Mouse (Mus musculus) hindbrain, embryonic 16.5 days (tissue): ENCODE results near the gene Atp1a4. TPM values are rescaled to one million over a fixed set of nuclear protein-coding genes. Genes with fewer than 3 reads are reported as not detected.
A peak's percentile ranks its signal among the peaks of the same experiment; 100 is the strongest.

Experiments used
- ATAC-seq: fragments of 200-750 bp; cut with Nextera tagmentation; 2 replicates; pipeline ENCODE4 v1.8.0; 2017; ENCODE audit warnings: moderate TSS enrichment, moderate library complexity
- H3K27ac ChIP-seq: fragments of 300-500 bp; sonication (generic); 2 replicates; pipeline ENCODE4 v1.5.1; 2014; ENCODE audit warnings: low read depth, mild to moderate bottlenecking, control low read depth, low read length, moderate library complexity
- H3K27me3 ChIP-seq: fragments of 300-500 bp; sonication (generic); replicated peaks from 2 replicates; pipeline ENCODE4 v1.6.1; 2014; ENCODE audit warnings: low read length; ENCODE audit not compliant: control insufficient read depth, insufficient read depth
- H3K36me3 ChIP-seq: fragments of 300-500 bp; sonication (generic); 2 replicates; pipeline ENCODE4 v1.6.1; 2014; ENCODE audit warnings: mild to moderate bottlenecking, low read length, moderate library complexity, mixed read lengths; ENCODE audit not compliant: control insufficient read depth, insufficient read depth
- H3K4me1 ChIP-seq: fragments of 300-500 bp; sonication (generic); 2 replicates; pipeline ENCODE4 v1.6.1; 2014; ENCODE audit warnings: low read depth, low read length; ENCODE audit not compliant: control insufficient read depth, insufficient read depth
- H3K4me2 ChIP-seq: fragments of 300-500 bp; sonication (generic); 2 replicates; pipeline ENCODE4 v1.6.1; 2014; ENCODE audit warnings: mild to moderate bottlenecking, low read length, control low read depth, moderate library complexity
- H3K4me3 ChIP-seq: fragments of 300-500 bp; sonication (generic); 2 replicates; pipeline ENCODE4 v1.5.1; 2014; ENCODE audit warnings: mild to moderate bottlenecking, low read length, control low read depth, moderate library complexity
- H3K9ac ChIP-seq: fragments of 300-500 bp; sonication (generic); 2 replicates; pipeline ENCODE4 v1.6.1; 2014; ENCODE audit warnings: low read depth, mild to moderate bottlenecking, control low read depth, low read length, moderate library complexity
- H3K9me3 ChIP-seq: fragments of 300-500 bp; sonication (generic); 2 replicates; pipeline ENCODE4 v1.6.1; 2014; ENCODE audit warnings: mild to moderate bottlenecking, low read length, moderate library complexity; ENCODE audit not compliant: control insufficient read depth
- WGBS: fragments of 180-500 bp; shearing (Covaris S2); extraction: QIAGEN DNeasy Blood & Tissue Kit; methylation state at CpG from one replicate; pipeline ENCODE4 v1.1.7; 2014; 5-methylcytosine and 5-hydroxymethylcytosine counted together
- polyA plus RNA-seq: library from polyadenylated mRNA; unstranded; fragments of >200 nt; fragmentation: Nextera tagmentation; extraction: Ambion mirVana; gene quantifications from 2 replicates; pipeline ENCODE4 v1.2.1, GENCODE M21; 2015

The Atp1a4 gene
- polyA plus RNA-seq, 1 experiment from 2014 or later = not detected

- peak; percentile 88 for ATAC-seq
- Histone ChIP-seq H3K9ac (no peak overlapping the region), H3K36me3 (no peaks in the 10 kb centered on the region), H3K27me3 (peaks cover 3% of the 10 kb centered on the region; the same call in 1 of the 2 replicates), H3K27ac (no peak overlapping the region), H3K4me2 (no peak overlapping the region), H3K4me3 (no peak overlapping the region), H3K4me1 (peaks cover 2% of the 10 kb centered on the region; the same call in 1 of the 2 replicates), H3K9me3 (no peaks in the 10 kb centered on the region)
- 6% methylated on average over 2 of the region's 2 CpGs for WGBS
These were observed 15.8 kb downstream of the Atp1a4 start for GRCm38 (mm10) chr1:172242401-172242800.

GRCm38 (mm10) chr1:172240945-172241708 is 17.1 kb downstream of the Atp1a4 start:
- Histone ChIP-seq H3K9ac (no peak overlapping the region), H3K9me3 (no peaks in the 10 kb centered on the region), H3K4me3 (no peak overlapping the region), H3K27ac (no peak overlapping the region), H3K27me3 (peaks cover 3% of the 10 kb centered on the region; the same call in 1 of the 2 replicates), H3K4me2 (no peak overlapping the region), H3K36me3 (no peaks in the 10 kb centered on the region), H3K4me1 (peaks cover 2% of the 10 kb centered on the region; the same call in 1 of the 2 replicates)
- WGBS = 21% methylated on average over 6 of the region's 6 CpGs
- no peak for ATAC-seq

- Histone ChIP-seq H3K27me3 (no peaks in the 10 kb centered on the region; the same call in 1 of the 2 replicates), H3K9ac (no peak overlapping the region)
These were observed 29.0 kb downstream of the Atp1a4 start for GRCm38 (mm10) chr1:172229215-172229614.

GRCm38 (mm10) chr1:172228209-172228608 is 30.0 kb downstream of the Atp1a4 start:
- WGBS = 78% methylated on average over 2 of the region's 2 CpGs
- Histone ChIP-seq H3K4me2 (no peak overlapping the region), H3K36me3 (no peaks in the 10 kb centered on the region), H3K27ac (no peak overlapping the region), H3K9ac (no peak overlapping the region), H3K4me3 (no peak overlapping the region), H3K27me3 (no peaks in the 10 kb centered on the region; the same call in 1 of the 2 replicates), H3K9me3 (no peaks in the 10 kb centered on the region), H3K4me1 (no peaks in the 10 kb centered on the region)
- no peak for ATAC-seq

More at GRCm38 (mm10) chr1:172229215-172229614, 29.0 kb downstream of the Atp1a4 start:
- Histone ChIP-seq H3K4me2 (no peak overlapping the region), H3K4me1 (no peaks in the 10 kb centered on the region), H3K36me3 (no peaks in the 10 kb centered on the region), H3K9me3 (no peaks in the 10 kb centered on the region), H3K27ac (no peak overlapping the region), H3K4me3 (no peak overlapping the region)
- 98% methylated on average over 1 of the region's 1 CpGs for WGBS
- ATAC-seq = no peak

- H3K9me3 ChIP-seq = no peaks in the 10 kb centered on the region
- H3K36me3 ChIP-seq = no peaks in the 10 kb centered on the region
- no peak overlapping the region for H3K9ac ChIP-seq
- no peak overlapping the region for H3K4me3 ChIP-seq
- no peak overlapping the region for H3K4me2 ChIP-seq
- no peaks in the 10 kb centered on the region for H3K27me3 ChIP-seq
- H3K4me1 ChIP-seq = peaks cover 17% of the 10 kb centered on the region
- H3K27ac ChIP-seq = no peak overlapping the region
- no peak for ATAC-seq
- WGBS = 51% methylated on average over 11 of the region's 11 CpGs
These were observed 36.7 kb downstream of the Atp1a4 start for GRCm38 (mm10) chr1:172221297-172222063.

GRCm38 (mm10) chr1:172220414-172220813 is 37.8 kb downstream of the Atp1a4 start:
- H3K4me2 ChIP-seq = no peak overlapping the region
- H3K27me3 ChIP-seq = no peaks in the 10 kb centered on the region
- peak overlapping the region; percentile 21 for H3K27ac ChIP-seq
- no peak overlapping the region for H3K4me3 ChIP-seq
- no peaks in the 10 kb centered on the region for H3K9me3 ChIP-seq
- no peaks in the 10 kb centered on the region for H3K36me3 ChIP-seq
- peak; percentile 66 for ATAC-seq
- 29% methylated on average over 10 of the region's 10 CpGs for WGBS
- peaks cover 17% of the 10 kb centered on the region for H3K4me1 ChIP-seq
- H3K9ac ChIP-seq = no peak overlapping the region

- Histone ChIP-seq H3K9me3 (no peaks in the 10 kb centered on the region), H3K27ac (peak within 1 kb of the TSS; percentile 21), H3K9ac (no peak within 1 kb of the TSS), H3K36me3 (no peaks in the 10 kb centered on the region), H3K4me3 (no peak within 1 kb of the TSS), H3K4me1 (peaks cover 19% of the 10 kb centered on the region), H3K27me3 (no peaks in the 10 kb centered on the region), H3K4me2 (no peak within 1 kb of the TSS)
- WGBS = 80% methylated on average over 18 of the region's 19 CpGs
- ATAC-seq = no peak
These were observed 38.5 kb downstream of the Atp1a4 start, which contains the start of gene Casq1 for GRCm38 (mm10) chr1:172219451-172220406. TSS of gene Casq1 (minus strand) at chr1:172219868.

- 45% methylated on average over 15 of the region's 15 CpGs for WGBS
- Histone ChIP-seq H3K9me3 (no peaks in the 10 kb centered on the region), H3K36me3 (no peaks in the 10 kb centered on the region), H3K27ac (no peak overlapping the region), H3K4me2 (no peak overlapping the region), H3K9ac (no peak overlapping the region; the same call in 1 of the 2 replicates), H3K4me1 (peaks cover 21% of the 10 kb centered on the region), H3K4me3 (no peak overlapping the region), H3K27me3 (no peaks in the 10 kb centered on the region)
- no peak for ATAC-seq
These were observed 39.9 kb downstream of the Atp1a4 start for GRCm38 (mm10) chr1:172218164-172218910.
